Mouse (Mus musculus): ENCODE data around the gene Gm17455. TPM values are rescaled to one million over a fixed set of nuclear protein-coding genes. Genes with fewer than 3 reads are reported as not detected.

Gene Gm17455
- under 1 TPM in 1 of 2 experiments, not detected in 1; 0.84 TPM for polyA plus RNA-seq (2017; shearing (Covaris generic))

- ATAC-seq: no peak
Measured at GRCm38 (mm10) chr10:60399449-60399848, at the start of gene Gm17455. TSS of gene Gm17455 (plus strand) at chr10:60399726.

- ATAC-seq: peak; percentile 14
Measured at GRCm38 (mm10) chr10:60350077-60350804, 49.3 kb upstream of the Gm17455 start.

GRCm38 (mm10) chr10:60350805-60351167, 48.7 kb upstream of the Gm17455 start:
- ATAC-seq: peak; percentile 45

- ATAC-seq: no peak
Measured at GRCm38 (mm10) chr10:60351248-60351647, 48.3 kb upstream of the Gm17455 start.

GRCm38 (mm10) chr10:60351761-60352455, 47.6 kb upstream of the Gm17455 start:
- peak; percentile 70 for ATAC-seq

GRCm38 (mm10) chr10:60353241-60354002, 46.1 kb upstream of the Gm17455 start:
- no peak for ATAC-seq

- ATAC-seq: no peak
Measured at GRCm38 (mm10) chr10:60354003-60354325, 45.6 kb upstream of the Gm17455 start.

- no peak for ATAC-seq
Measured at GRCm38 (mm10) chr10:60354881-60355677, 44.4 kb upstream of the Gm17455 start.

- ATAC-seq: no peak
Measured at GRCm38 (mm10) chr10:60357441-60357840, 42.1 kb upstream of the Gm17455 start.

- no peak for ATAC-seq
Measured at GRCm38 (mm10) chr10:60357901-60358300, 41.6 kb upstream of the Gm17455 start.

GRCm38 (mm10) chr10:60358776-60359175, 40.8 kb upstream of the Gm17455 start:
- ATAC-seq: no peak

GRCm38 (mm10) chr10:60361615-60362309, 37.8 kb upstream of the Gm17455 start:
- no peak for ATAC-seq

- no peak for ATAC-seq
Measured at GRCm38 (mm10) chr10:60362310-60362628, 37.3 kb upstream of the Gm17455 start.

GRCm38 (mm10) chr10:60363426-60363825, 36.1 kb upstream of the Gm17455 start:
- ATAC-seq: no peak

- ATAC-seq: no peak
Measured at GRCm38 (mm10) chr10:60367145-60367544, 32.4 kb upstream of the Gm17455 start.

- no peak for ATAC-seq
Measured at GRCm38 (mm10) chr10:60367904-60368303, 31.6 kb upstream of the Gm17455 start.

GRCm38 (mm10) chr10:60369405-60369804, 30.1 kb upstream of the Gm17455 start:
- ATAC-seq: no peak

GRCm38 (mm10) chr10:60370098-60370497, 29.4 kb upstream of the Gm17455 start:
- ATAC-seq: no peak

- peak; percentile 62 for ATAC-seq
Measured at GRCm38 (mm10) chr10:60370601-60371061, 28.9 kb upstream of the Gm17455 start.

GRCm38 (mm10) chr10:60371596-60372386, 27.7 kb upstream of the Gm17455 start:
- ATAC-seq: no peak

- no peak for ATAC-seq
Measured at GRCm38 (mm10) chr10:60373543-60373936, 26.0 kb upstream of the Gm17455 start.
